Mouse (Mus musculus) left cerebral cortex, adult 2 months (tissue): ENCODE measurements around the gene Ssbp2. TPM values are rescaled to one million over a fixed set of nuclear protein-coding genes. Genes with fewer than 3 reads are reported as not detected.
A peak's percentile ranks its signal among the peaks of the same experiment; 100 is the strongest.

Source experiments
- DNase-seq, 2 experiments: peaks; one replicate each; pipeline ENCODE4 v3.0.0; 2021 to 2022; ENCODE audit warnings: low spot score in 2 of 2, mixed read lengths in 1 of 2; ENCODE audit errors: extremely low spot score in 1 of 2
- H3K27ac ChIP-seq: fragments of 200-600 bp; 2 replicates; pipeline ENCODE4 v1.8.1; 2022
- H3K4me3 ChIP-seq: fragments of 200-600 bp; 2 replicates; pipeline ENCODE4 v1.8.1; 2022
- CTCF ChIP-seq: fragments of 200-600 bp; IDR thresholded peaks from 2 replicates; pipeline ENCODE4 v1.8.1; 2022; ENCODE audit warnings: antibody characterized with exemption, mild to moderate bottlenecking, moderate library complexity
- intact Hi-C: fragments of 180-260 bp; cut with DNase I; formaldehyde crosslinking; loops from one replicate; pipeline ENCODE4 v1.15.1; 2025
- total RNA-seq, 2 experiments: library from RNA; stranded (reverse); gene quantifications; 2 replicates each; pipeline ENCODE4 v1.2.3; 2021

Ssbp2 gene
- total RNA-seq, 2 experiments from 2014 or later, result 137 to 148 TPM

DNA sequence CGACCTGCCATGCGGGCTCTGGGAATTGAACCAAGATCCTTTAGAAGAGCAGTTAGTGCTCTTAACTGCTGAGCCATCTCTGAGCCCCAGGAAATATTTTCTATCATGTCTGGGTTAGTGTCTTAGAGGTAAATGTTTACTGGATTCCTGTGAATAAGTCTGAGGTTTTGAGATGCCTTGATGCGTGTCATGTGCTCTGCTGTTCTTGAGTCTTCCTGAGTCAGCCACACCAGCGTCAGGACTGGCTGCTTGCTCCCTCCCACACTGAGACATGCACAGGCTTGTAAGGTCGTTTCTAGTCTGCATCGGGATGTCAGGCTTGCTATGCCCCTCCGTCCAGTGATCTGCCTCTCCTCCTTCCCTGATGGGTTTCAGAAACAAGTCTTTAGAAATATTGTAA, 189.8 kb downstream of the Ssbp2 start:
- H3K27ac ChIP-seq, result no peak overlapping the region
- no peak for TF ChIP-seq CTCF
- DNase-seq, result no peak
- intact Hi-C loops, result no loop called here
- no peak overlapping the region for H3K4me3 ChIP-seq

DNA sequence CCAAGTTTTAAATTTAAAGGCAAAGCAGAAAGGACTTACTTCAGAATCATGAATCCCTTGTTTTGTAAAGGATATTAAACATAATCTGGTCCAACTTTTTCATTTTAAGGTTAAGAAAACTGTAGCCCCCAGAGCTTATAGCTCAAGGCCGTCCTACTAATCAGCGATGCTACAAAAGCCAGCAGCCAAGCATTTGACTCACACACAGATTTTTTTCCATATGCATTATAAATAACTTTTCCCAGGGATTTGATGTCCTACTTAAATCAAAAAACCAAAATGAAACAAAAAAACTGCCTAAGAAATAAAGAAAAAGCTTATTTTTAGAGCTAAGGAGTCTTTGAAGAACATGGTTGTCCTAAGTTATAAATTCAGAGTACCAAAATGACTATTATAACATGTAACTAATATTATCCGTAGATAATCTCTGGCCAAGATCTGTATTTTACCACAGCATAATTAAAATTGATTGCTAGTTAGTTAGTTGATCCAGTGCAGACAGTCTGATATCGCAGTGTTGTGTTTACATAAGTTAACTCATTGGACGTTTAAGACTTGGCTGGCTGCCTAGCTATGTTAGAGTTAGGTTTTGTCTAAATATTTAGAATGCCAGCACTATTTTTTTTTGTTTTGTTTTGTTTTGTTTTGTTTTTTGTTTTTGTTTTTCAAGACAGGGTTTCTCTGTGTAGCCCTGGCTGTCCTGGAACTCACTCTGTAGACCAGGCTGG, 201.1 kb downstream of the Ssbp2 start:
- no peak for TF ChIP-seq CTCF
- no peak for DNase-seq
- Histone ChIP-seq H3K4me3 (no peak overlapping the region), H3K27ac (no peak overlapping the region)
- intact Hi-C loops, result no loop called here

DNA sequence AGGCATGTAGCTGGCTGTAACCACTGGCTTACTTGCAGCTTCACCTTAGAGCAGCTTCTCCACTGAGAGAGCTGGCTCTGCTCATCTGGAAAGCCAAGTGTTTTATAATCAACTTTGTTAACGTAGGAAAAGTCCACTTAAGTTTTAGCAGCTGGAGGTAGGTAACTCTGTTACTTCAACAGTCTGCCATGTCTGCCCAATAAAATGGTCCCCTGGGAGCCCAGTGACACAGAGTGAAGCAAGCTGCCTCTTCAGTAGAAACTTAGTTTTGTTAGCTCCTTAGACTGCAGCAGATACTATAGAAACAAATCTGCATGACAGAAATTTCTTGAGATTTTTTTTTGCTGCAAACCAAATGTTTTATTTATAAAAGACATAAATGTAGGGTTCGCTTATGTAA, 202.7 kb downstream of the Ssbp2 start:
- no peak for TF ChIP-seq CTCF
- intact Hi-C loops, result no loop called here
- Histone ChIP-seq H3K27ac (no peak overlapping the region), H3K4me3 (no peak overlapping the region)
- no peak for DNase-seq

DNA sequence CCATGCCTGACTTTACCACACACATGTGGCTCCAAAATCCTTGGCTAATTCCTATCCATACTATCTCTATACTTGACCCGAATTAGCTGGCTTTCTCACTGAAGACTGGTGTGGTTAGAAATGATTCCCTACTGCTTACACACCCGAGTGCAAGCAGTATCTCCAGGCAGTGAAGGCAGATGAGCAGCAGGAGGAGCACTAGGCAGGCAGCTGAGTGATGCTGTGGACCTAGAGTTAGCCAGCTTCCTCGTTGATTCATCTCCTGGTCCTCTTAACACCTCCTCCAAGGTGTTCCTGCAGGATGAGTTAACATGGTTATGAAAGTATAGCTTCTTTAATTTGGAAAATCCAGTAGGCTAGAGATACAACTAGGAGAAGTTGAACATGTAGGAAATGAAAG, 213.2 kb downstream of the Ssbp2 start:
- TF ChIP-seq CTCF, result peak; percentile 23
- Histone ChIP-seq H3K4me3 (no peak overlapping the region), H3K27ac (no peak overlapping the region)
- intact Hi-C loops, result no loop called here
- DNase-seq, result no peak

DNA sequence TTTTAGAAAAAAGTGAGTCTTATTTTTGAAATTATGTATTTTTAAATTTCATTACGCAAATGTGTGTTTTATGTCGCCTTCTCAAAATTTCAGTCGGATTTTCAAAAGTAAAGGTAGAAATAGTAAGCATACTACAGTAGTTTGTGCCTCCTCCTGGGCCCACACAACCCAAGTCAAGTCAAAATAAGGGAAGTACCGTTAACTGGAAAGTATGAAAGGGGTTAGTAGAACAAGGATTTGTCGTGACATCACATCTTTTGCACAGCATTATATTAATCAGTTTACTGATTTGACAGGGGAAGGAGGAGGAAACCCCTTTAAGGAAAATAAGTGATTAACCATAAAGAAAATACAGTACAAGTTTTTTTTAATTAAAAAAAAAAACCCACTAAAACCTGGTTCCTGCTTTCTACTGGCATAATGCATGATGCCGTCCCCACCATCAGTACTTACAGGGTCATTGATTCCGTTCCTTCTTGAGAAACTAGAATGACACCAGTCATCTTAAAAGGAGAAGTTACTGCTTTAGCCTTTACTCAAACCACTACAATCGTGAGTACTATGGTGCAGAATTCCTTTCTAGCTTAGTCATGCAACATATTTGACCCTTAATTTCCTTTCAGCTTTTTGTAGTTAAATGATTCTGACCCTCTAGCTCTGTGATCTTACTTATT, 220.8 kb downstream of the Ssbp2 start:
- intact Hi-C loops, result no loop called here
- TF ChIP-seq CTCF, result no peak
- H3K27ac ChIP-seq, result no peak overlapping the region
- H3K4me3 ChIP-seq, result no peak overlapping the region
- DNase-seq, result no peak

DNA sequence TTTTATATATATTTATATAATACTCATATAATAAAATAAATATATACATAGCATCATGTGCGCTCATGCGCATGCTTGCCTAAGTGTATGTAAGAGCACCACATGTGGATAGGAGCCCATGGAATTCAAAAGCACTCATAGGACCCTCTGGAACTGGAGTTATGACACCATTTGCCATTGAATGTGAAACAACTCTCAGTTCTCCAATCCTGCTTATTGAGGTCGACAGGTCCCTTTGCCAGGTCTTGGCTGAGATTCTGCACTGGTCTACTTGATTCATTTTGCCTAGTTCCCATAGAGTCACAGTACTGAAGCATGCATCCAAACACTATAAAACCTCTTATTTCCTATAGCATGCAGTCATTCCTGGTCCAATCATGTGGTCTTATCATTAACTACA, 221.4 kb downstream of the Ssbp2 start:
- Histone ChIP-seq H3K4me3 (no peak overlapping the region), H3K27ac (no peak overlapping the region)
- no peak for TF ChIP-seq CTCF
- intact Hi-C loops, result no loop called here
- DNase-seq, result no peak

DNA sequence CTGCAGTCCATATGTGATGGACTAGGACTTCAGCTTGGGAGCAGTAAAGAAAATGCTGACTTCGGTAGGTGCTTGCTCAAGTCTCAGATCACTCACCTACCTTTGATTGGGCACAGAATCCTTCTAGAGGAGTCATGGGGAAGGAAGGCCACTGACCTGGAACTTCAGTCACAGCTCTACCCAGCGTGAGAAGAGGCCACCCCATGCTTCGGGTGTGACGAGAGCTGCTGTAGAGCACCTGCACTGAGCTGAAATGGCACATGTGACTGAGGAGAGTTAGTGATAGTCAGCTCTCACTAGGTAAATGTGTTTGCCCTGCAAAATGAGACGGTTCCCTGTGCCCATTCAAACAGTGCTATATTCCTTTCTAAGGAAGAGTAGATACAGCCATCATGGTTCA, 230.0 kb downstream of the Ssbp2 start:
- Histone ChIP-seq H3K4me3 (no peak overlapping the region), H3K27ac (no peak overlapping the region)
- intact Hi-C loops, result no loop called here
- no peak for DNase-seq
- TF ChIP-seq CTCF, result no peak

DNA sequence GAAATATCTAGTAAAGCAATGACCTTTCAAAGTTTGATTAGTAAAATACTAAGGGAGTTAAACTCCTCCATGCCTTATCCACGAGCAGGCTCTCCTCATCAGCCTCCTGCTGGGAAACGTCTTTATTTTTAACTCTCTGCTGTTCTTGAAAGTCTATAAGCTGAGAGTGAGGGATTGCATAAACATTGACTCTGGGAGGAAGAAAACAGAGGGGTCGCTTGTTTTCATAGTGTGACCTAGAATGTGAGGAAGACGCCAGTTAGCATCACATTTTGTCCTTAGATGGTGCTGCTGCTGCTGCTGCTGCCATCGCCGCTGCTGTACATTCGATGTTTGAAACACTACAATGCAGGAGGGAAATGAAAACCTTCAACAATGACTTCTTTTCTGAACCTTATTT, 233.5 kb downstream of the Ssbp2 start:
- Histone ChIP-seq H3K4me3 (no peak overlapping the region), H3K27ac (no peak overlapping the region)
- intact Hi-C loops, result no loop called here
- no peak for DNase-seq
- TF ChIP-seq CTCF, result no peak

DNA sequence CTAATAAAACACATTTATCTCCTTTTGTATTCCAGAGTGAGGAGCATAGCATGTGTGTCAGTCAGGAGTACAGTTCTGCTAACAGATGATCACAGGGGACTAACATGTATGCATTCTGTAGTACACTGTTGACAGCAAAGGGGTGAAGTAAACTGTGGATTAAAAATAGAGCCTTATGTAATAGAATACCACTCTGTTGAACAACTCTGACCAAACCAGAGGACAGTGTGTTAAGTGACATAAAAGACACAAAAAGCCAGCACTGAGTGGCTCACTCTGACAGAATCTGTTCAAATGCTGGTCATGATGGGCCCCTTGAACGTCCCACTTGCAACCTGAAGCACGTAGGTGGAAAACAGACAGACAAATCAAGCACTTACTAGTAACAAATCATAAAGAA, 235.3 kb downstream of the Ssbp2 start:
- intact Hi-C loops, result loop anchor here (5.0 kb wide), 1 partner anchor 763 kb away; no protein-coding TSS in a partner anchor
- no peak for TF ChIP-seq CTCF
- Histone ChIP-seq H3K27ac (no peak overlapping the region), H3K4me3 (no peak overlapping the region)
- DNase-seq, result no peak

DNA sequence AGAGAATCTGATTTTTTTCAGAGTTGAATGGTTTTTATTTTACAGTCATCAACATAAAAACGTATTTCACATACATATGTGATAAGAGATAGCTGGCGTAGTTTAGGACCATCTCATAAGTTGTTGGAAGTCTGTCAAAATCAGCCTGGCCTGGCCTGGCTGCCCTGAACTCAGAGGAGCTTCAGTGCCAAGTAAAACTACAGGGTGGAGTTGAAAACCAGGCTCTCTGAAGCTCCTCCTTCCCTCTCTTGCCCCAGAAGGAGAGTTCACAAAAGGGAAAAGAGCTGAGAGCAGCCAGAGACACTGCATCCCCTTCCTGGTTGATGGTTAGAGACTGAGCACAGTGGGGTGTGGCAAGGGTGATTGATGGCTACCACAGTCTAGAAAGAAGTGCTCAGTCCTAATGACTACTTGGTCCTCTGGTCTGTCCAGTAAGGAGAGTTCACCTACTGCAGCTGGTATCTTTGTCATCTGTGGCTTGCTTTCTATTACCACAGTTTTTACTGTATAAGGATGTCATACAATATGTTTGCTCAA, 236.1 kb downstream of the Ssbp2 start:
- DNase-seq, result no peak
- intact Hi-C loops, result loop anchor here (5.0 kb wide), 1 partner anchor 764 kb away; no protein-coding TSS in a partner anchor
- no peak overlapping the region for H3K4me3 ChIP-seq
- no peak overlapping the region for H3K27ac ChIP-seq
- TF ChIP-seq CTCF, result no peak

DNA sequence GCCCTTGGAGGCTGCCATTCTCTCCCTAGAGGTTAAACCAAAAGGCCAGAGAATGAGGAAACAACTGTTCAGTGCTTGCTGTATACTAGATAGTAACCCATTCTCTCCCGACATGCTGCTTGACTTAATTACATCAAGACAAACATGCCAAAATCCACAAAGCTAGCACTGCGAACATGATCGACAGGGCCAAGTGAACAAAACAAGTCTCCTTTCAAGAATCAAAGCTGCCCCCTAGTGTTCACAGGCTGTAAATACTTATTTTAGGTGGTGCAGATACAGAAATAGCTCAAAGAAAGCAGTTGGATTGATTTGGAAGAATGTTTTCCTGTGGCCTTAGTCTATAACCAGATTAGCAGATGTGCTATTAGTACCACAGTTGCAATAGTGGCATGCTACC, 236.9 kb downstream of the Ssbp2 start:
- peak; percentile 65 for TF ChIP-seq CTCF
- intact Hi-C loops, result loop anchor here (5.0 kb wide), 1 partner anchor 765 kb away; no protein-coding TSS in a partner anchor
- H3K27ac ChIP-seq, result no peak overlapping the region
- no peak for DNase-seq
- H3K4me3 ChIP-seq, result no peak overlapping the region

DNA sequence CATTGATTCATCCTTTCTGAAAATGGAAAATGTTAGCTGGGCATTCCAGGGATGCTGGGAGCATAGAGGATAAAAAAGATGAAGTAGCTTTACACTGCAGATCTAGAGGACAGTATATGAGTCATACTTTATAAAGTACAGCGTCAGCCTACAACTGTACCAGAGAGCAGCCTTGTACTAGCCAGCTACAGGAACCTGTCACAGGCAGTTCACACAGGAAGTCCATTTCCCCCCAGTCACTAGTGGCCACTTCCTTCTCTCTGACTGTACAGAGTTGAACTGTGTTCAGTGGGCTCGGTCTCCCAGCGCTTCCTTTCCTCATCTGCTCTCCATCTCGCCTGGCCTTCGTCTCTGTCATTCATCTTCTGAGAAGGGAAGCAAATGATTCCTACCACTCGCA, 242.3 kb downstream of the Ssbp2 start:
- Histone ChIP-seq H3K27ac (no peak overlapping the region), H3K4me3 (no peak overlapping the region)
- DNase-seq, result no peak
- TF ChIP-seq CTCF, result no peak
- intact Hi-C loops, result no loop called here
